Mouse (Mus musculus) stomach, embryonic 16.5 days (tissue): ENCODE data around the gene Id3. TPM values are rescaled to one million over a fixed set of nuclear protein-coding genes. Genes with fewer than 3 reads are reported as not detected.

Experiments used
- ATAC-seq: fragments of 200-750 bp; cut with Nextera tagmentation; 2 replicates; pipeline ENCODE4 v1.8.0; 2017; ENCODE audit warnings: moderate number of reproducible peaks, moderate TSS enrichment; ENCODE audit not compliant: insufficient read depth, low FRiP score
- H3K27ac ChIP-seq: fragments of 300-500 bp; sonication (generic); 2 replicates; pipeline ENCODE4 v1.5.1; 2014; ENCODE audit warnings: low read length
- H3K27me3 ChIP-seq: fragments of 300-500 bp; sonication (generic); 2 replicates; pipeline ENCODE4 v1.6.1; 2014; ENCODE audit warnings: low read length, control low read depth, mixed read lengths; ENCODE audit not compliant: control insufficient read depth, insufficient read depth
- H3K36me3 ChIP-seq: fragments of 300-500 bp; sonication (generic); 2 replicates; pipeline ENCODE4 v1.6.1; 2014; ENCODE audit warnings: low read length; ENCODE audit not compliant: control insufficient read depth, insufficient read depth
- H3K4me1 ChIP-seq: fragments of 300-500 bp; sonication (generic); 2 replicates; pipeline ENCODE4 v1.6.1; 2014; ENCODE audit warnings: low read length, control low read depth, mixed read lengths; ENCODE audit not compliant: control insufficient read depth, insufficient read depth
- H3K4me2 ChIP-seq: fragments of 300-500 bp; sonication (generic); 2 replicates; pipeline ENCODE4 v1.6.1; 2014; ENCODE audit warnings: low read depth, low read length, mixed read lengths
- H3K4me3 ChIP-seq: fragments of 300-500 bp; sonication (generic); replicated peaks from 2 replicates; pipeline ENCODE4 v1.5.1; 2014; ENCODE audit warnings: mild to moderate bottlenecking, low read length
- H3K9ac ChIP-seq: fragments of 300-500 bp; sonication (generic); 2 replicates; pipeline ENCODE4 v1.6.1; 2014; ENCODE audit warnings: low read length
- H3K9me3 ChIP-seq: fragments of 300-500 bp; sonication (generic); replicated peaks from 2 replicates; pipeline ENCODE4 v1.6.1; 2016; ENCODE audit warnings: low read length, control low read depth; ENCODE audit not compliant: control insufficient read depth
- WGBS: fragments of 180-500 bp; shearing (Covaris S2); extraction: QIAGEN DNeasy Blood & Tissue Kit; methylation state at CpG from one replicate; pipeline ENCODE4 v1.1.7; 2014; 5-methylcytosine and 5-hydroxymethylcytosine counted together
- polyA plus RNA-seq: library from polyadenylated mRNA; unstranded; fragments of >200 nt; fragmentation: Nextera tagmentation; extraction: Ambion mirVana; gene quantifications from 2 replicates; pipeline ENCODE4 v1.2.1, GENCODE M21; 2015

Id3 gene
- polyA plus RNA-seq, 1 experiment from 2014 or later = 285 TPM

GRCm38 (mm10) chr4:136189912-136190311, 46.6 kb downstream of the Id3 start:
- Histone ChIP-seq H3K4me2 (no peak overlapping the region), H3K27ac (no peak overlapping the region), H3K4me1 (peaks cover 15% of the 10 kb centered on the region), H3K27me3 (no peaks in the 10 kb centered on the region), H3K4me3 (no peak overlapping the region), H3K9me3 (no peaks in the 10 kb centered on the region), H3K9ac (no peak overlapping the region), H3K36me3 (no peaks in the 10 kb centered on the region)
- ATAC-seq = peak; percentile 20; the same call in 1 of the 2 replicates
- WGBS = 72% methylated on average over 8 of the region's 8 CpGs

- no peak for ATAC-seq
- no peaks in the 10 kb centered on the region for H3K9me3 ChIP-seq
- no peak overlapping the region for H3K4me2 ChIP-seq
- no peaks in the 10 kb centered on the region for H3K27me3 ChIP-seq
- no peak overlapping the region for H3K27ac ChIP-seq
- H3K4me1 ChIP-seq = no peaks in the 10 kb centered on the region; the same call in 1 of the 2 replicates
- 71% methylated on average over 3 of the region's 3 CpGs for WGBS
- no peaks in the 10 kb centered on the region for H3K36me3 ChIP-seq
- H3K4me3 ChIP-seq = no peak overlapping the region
- no peak overlapping the region for H3K9ac ChIP-seq
Measured at GRCm38 (mm10) chr4:136193571-136193970, 50.3 kb downstream of the Id3 start.

GRCm38 (mm10) chr4:136195029-136195428, 51.7 kb downstream of the Id3 start:
- Histone ChIP-seq H3K4me2 (no peak overlapping the region), H3K4me3 (no peak overlapping the region), H3K9ac (no peak overlapping the region), H3K9me3 (no peaks in the 10 kb centered on the region), H3K27ac (no peak overlapping the region), H3K4me1 (no peaks in the 10 kb centered on the region; the same call in 1 of the 2 replicates), H3K36me3 (no peaks in the 10 kb centered on the region), H3K27me3 (no peaks in the 10 kb centered on the region)
- ATAC-seq = no peak
- WGBS = 55% methylated on average over 7 of the region's 7 CpGs

Other genes starting within 250 kb of the Id3 start
- 0.59 and 0.90 TPM in 2 replicates for gene Cnr2, start 248.1 kb upstream of the Id3 start, polyA plus RNA-seq
- 98.9 and 132 TPM in 2 replicates for gene Fuca1, start 222.8 kb upstream of the Id3 start, polyA plus RNA-seq
- gene Hmgcl, start 197.0 kb upstream of the Id3 start, polyA plus RNA-seq = 97.5 and 107 TPM in 2 replicates
- 109 and 136 TPM in 2 replicates for gene Gale, start 179.8 kb upstream of the Id3 start, polyA plus RNA-seq
- 94.9 and 97.8 TPM in 2 replicates for gene Lypla2, start 170.9 kb upstream of the Id3 start, polyA plus RNA-seq
- 39.0 and 44.8 TPM in 2 replicates for gene Pithd1, start 156.2 kb upstream of the Id3 start, polyA plus RNA-seq
- 41.0 and 44.2 TPM in 2 replicates for gene Eloa, start 121.7 kb upstream of the Id3 start, polyA plus RNA-seq
- 352 and 411 TPM in 2 replicates for gene Rpl11, start 90.1 kb upstream of the Id3 start, polyA plus RNA-seq
- gene E2f2, start 28.9 kb downstream of the Id3 start, polyA plus RNA-seq = 7.7 and 9.3 TPM in 2 replicates
- 7.0 and 7.1 TPM in 2 replicates for gene Asap3, start 62.9 kb downstream of the Id3 start, polyA plus RNA-seq
- 23.9 and 29.1 TPM in 2 replicates for gene Tcea3, start 104.2 kb downstream of the Id3 start, polyA plus RNA-seq
- gene Zfp46, start 141.2 kb downstream of the Id3 start, polyA plus RNA-seq = 23.9 and 25.9 TPM in 2 replicates
- 119 and 121 TPM in 2 replicates for gene Hnrnpr, start 167.4 kb downstream of the Id3 start, polyA plus RNA-seq